Mouse (Mus musculus) fibroblast of lung, adult 2 months (primary cell): ENCODE measurements around the gene Cox7a1.
"Not testable (repeated sequence)": the region's sequence is repeated elsewhere in the genome, so short reads cannot be mapped to it uniquely, and the experiment has no call there.

Experiments
- DNase-seq: peaks from one replicate; pipeline ENCODE4 v3.0.0-alpha.2; 2011; ENCODE audit warnings: low read depth

The Cox7a1 gene

GRCm38 (mm10) chr7:30183879-30184289 lies at the start of gene Cox7a1:
Cox7a1 (plus strand) TSS chr7:30184144.
- no peak for DNase-seq

GRCm38 (mm10) chr7:30136826-30137225 lies 47.1 kb upstream of the Cox7a1 start:
- DNase-seq = no peak

DNA sequence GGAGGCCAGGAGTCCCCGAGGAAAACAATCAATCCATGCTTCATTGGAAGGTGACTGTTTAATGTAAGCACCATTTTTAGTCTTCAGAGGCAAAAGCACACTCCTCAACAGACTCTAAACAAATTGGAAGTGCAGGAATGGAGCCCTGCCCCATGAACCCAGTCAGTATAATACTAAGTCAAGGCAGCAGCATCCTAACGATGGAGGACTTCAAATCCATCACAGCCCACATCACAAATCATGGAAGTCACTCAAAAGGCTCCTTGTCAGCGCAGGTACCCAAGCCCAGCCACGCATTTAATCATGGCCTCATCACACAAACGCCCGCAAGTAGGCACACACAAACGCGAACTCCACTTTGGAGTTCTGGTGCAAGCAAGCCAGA lies 40.8 kb upstream of the Cox7a1 start:
- DNase-seq = no peak

DNA sequence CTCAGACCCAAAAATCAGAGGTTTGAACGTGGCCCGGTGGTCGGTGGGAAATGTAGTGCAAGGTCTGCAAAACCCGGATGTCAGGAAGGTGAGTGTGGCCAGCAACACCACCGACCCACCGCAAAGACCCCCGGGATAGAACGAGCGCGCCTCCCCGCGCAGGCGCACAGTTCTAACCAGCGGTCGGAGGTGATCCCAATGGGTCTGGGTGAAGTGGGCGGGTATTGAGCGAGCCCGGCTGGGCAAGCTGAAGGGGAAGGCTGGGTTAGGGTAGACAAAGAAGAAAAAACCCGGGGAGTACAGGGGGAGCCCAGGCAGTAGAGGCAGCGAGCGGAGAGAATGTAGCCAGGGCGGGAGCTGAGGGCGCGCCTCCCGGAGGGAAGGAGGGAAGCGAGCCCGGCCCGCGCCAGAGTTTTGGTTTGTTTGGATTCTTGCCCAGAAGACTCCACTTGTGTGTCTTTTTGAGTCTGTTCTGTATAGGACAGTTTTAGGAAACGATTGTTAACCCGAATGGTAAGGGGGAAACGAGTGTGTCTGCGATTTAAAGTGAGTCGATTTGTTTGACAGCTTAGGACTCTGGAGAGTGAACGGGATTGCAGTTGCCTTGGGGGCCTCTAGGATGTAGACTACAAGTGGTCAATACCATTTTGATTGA lies 40.3 kb upstream of the Cox7a1 start:
- no peak for DNase-seq

- no peak for DNase-seq
Observed at GRCm38 (mm10) chr7:30147011-30147410, 36.9 kb upstream of the Cox7a1 start.

DNA sequence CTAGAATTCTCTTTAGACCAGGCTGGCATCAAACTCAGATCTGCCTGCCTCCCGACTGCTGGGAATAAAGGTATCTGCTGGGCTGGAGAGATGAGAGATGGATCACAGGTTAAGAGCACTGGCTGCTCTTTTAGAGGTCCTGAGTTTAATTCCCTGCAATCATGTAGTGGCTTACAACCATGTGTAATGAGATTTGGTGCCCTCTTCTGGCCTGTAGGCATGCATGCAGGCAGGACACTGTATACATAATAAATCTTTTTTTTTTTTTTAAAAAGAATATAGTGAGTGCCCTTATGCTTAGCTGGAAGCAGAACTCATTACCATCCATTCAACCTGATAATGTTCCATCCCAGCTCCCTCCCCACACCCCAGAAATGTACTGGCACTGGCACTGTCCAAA lies 29.9 kb upstream of the Cox7a1 start:
- DNase-seq = no peak

- no peak for DNase-seq
Observed at GRCm38 (mm10) chr7:30155507-30155906, 28.4 kb upstream of the Cox7a1 start.

- no peak for DNase-seq
Observed at GRCm38 (mm10) chr7:30163113-30163512, 20.8 kb upstream of the Cox7a1 start.

GRCm38 (mm10) chr7:30164745-30165144 lies 19.2 kb upstream of the Cox7a1 start:
- no peak for DNase-seq

DNA sequence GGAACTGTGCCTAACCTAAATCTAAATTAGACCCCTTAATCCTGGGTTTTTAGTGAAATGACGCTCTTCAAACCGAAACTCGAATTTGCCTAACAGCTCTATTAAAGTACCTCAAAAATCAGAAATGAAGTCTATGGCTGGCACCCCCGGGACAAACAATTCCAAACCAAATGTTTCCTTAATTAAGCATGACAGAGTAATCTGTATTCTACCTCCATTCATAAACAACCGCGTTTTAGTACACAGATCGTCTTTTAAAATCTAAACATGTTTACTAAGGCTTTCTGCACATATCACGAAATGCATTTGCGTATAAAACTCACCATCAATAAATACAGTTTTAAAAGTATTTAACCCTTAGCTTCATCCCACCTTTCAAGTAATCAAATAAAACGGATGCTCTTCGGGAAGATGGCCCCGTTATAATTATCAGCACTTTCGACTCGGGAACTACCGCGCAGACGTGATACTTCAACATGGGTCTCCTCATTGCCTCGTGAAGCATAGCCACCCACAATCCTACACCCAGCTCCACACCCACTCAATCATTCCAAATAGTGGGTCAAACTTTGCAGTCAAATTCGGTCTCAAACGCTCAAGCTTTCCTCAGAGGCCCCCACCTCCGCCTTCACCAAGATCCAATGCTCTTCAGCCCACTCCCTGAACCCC lies 14.9 kb upstream of the Cox7a1 start:
- DNase-seq = no peak

DNA sequence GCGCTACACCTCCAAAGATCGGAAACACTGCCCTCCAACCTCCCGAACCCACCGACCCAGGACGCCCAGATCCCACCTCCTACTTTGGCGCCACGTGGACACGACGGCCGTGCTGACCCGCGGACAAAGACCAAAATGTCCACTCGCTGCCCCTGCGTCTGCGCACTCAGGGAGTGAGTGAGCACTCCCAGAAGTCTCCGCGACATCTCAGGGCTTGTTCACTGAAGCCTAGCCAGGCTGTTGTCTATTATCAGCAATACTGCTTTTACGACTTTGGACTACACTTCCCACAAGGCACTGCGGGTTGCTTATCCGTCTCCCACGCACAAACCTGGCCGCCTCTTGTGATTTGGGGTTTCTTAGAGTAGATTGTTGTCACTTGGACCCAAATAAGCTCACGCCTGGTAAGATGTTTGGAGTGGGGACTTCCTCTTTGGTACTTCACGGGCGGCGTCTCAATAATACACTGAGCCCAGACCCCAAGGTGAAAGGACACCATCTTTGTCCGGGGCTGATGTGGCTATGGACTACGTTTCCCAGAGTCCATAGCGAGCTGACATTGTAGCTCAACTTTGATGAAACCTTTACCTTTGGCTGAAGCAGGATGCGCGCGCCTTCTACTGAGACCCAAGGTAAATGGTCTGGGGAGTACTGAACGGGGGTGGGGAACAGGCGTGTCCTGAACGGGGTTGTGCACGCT lies 14.2 kb upstream of the Cox7a1 start, which contains the start of gene Zfp146:
Gene Zfp146, minus strand, starts transcription at position 168 of the 700 bp plus-strand sequence.
- DNase-seq = peak; percentile 93

DNA sequence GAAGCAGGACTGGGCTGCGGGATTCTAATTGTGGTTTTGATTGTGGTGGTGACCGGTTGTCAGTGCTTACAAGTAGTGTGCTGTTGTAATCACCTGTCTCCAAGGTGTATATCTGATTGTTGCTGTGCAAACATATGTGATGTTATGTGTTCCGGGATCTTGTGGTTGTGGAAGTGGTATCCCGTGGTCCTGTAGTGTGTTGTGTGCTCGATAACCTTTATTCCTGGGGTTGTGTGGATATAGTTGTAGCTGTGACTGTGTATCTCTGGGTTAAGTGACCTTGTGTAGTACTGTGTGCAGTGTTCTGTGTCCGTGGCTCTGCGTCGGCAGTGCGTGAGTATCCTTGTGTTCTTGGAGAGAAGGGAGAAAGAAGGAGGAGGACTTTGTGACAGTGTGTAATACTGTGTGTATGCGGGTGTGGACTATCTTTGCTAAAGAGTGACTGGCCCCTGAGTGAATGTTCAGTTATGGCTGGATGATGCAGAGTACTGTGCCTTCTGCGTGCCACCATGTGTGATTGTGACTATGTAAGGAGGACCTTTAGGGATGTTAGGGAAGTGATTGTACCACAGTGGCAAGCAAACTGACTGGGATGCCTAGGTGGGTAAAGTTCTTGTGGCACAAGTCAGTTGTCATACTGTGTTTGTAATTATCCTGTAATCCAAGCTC lies 13.5 kb upstream of the Cox7a1 start:
- DNase-seq = no peak

GRCm38 (mm10) chr7:30176474-30176873 lies 7.5 kb upstream of the Cox7a1 start:
- DNase-seq = no peak

- no peak for DNase-seq
Observed at GRCm38 (mm10) chr7:30178256-30178655, 5.7 kb upstream of the Cox7a1 start.

DNA sequence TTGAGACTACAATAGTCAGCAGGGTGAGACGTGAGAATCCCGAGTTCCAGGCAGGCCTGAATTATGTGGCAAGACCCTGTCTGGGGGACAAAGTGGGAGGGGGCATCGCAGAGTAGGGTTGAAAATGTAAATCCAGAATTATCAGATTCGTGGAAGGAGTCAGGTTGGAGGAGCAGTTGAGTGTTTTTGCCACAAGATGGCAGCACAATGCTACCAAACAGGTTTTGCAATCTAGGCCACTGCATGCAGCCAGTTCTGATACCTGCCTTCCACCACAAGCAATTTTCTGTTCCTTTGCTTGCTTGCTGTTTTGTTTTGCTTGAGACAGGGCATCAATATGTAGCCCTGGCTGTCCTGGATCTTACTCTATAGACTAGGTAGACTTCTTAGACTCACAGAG lies 2.6 kb upstream of the Cox7a1 start:
- DNase-seq = no peak

DNA sequence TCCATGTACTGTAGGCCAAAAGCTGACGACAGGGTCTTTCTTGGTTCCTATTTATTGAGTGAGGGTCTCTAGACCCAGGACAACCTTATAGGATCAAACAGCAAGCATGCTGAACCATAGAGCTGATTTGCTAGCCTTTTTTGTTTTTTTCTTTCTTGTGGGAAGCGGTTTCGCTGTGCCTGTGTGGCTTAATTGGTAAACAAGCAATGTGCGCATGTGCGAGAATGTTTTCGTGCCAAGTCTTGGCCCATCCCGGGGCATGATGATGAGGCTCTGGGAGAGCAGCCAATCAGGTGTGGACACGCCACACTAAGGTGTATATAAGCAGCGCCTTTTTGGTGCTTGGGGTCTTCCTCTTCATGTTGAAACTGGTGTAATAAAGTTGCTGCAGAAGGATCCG lies 2.0 kb upstream of the Cox7a1 start:
- not testable (repeated sequence) for DNase-seq

DNA sequence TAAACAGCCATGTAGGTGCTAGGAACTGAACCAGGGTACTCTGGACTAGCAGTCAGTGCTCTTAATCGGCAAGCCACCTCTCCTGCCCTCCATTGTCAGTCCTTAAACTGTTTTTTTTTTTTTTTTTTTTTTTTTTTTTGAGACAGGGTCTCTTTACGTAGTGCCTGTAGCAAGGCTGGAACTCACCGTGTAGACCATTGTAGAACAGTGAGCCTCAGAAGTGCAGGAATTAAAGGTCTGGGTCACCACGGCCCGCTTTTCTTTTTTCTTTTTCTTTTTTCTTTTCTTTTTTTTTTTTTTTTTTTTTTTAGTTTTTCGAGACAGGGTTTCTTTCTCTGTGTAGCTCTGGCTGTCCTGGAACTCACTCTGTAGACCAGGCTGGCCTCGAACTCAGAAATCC lies 755 bp upstream of the Cox7a1 start:
- not testable (repeated sequence) for DNase-seq

GRCm38 (mm10) chr7:30184641-30185348 lies 851 bp downstream of the Cox7a1 start:
- no peak for DNase-seq

- DNase-seq = no peak
Observed at GRCm38 (mm10) chr7:30188344-30189115, 4.6 kb downstream of the Cox7a1 start.

GRCm38 (mm10) chr7:30189116-30189491 lies 5.2 kb downstream of the Cox7a1 start:
- DNase-seq = no peak

DNA sequence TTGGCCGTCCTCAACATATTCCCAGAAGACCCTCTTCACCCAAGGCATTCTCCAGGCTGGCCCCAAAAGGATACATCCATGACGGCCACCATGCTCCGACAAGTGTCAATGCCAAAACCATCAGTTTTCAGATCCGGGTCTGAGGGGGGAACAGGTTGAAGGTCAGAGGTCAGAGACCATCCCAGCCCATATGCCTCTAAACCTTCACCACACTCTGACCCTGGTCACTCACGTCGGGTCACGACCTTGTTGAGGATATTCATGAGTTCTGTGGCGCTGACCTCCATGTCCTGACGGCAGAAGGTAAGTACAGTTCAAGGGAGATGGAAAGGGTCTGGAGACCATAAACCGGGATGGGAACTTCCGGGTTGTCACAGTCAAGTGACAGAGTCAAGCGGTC lies 8.1 kb downstream of the Cox7a1 start:
- no peak for DNase-seq
